Mouse (Mus musculus): Measurements from ENCODE around the gene Dner. TPM values are rescaled to one million over a fixed set of nuclear protein-coding genes. Genes with fewer than 3 reads are reported as not detected.

Gene Dner
- polyA plus RNA-seq, 1 experiment from 2014 or later = 343 TPM

DNA sequence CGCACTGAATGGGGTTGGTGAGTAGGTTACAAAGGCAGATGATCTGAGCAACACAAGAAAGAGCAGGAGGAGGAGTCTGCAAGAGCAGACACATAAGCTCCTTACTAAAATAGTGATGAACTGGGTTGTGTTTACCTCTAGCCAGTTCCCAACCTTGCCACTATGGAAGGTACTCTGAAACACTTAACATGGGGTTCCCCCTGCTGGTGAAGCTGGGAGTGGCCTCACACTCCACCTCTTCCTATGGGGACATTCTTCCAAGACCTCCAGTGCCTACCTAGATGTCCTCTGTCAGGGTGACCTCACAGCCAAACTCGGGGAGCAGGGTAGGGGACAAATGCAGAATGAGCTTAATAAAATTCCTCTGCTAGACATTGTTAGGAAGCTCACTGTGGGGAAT lies 114.2 kb downstream of the Dner start:
- H3K4me2 ChIP-seq = no peak overlapping the region
- H3K4me1 ChIP-seq (replicated peaks) = peaks cover 24% of the 10 kb centered on the region
- 63% methylated on average over 2 of the region's 2 CpGs for WGBS
- H3K27me3 ChIP-seq = no peaks in the 10 kb centered on the region
- H3K9ac ChIP-seq = no peak overlapping the region
- H3K27ac ChIP-seq (replicated peaks) = no peak overlapping the region
- ATAC-seq (ENCODE audit: low FRiP score, low read depth) = no peak
- H3K4me3 ChIP-seq = no peak overlapping the region
- peaks cover 3% of the 10 kb centered on the region; the same call in 1 of the 2 replicates for H3K36me3 ChIP-seq
- no peaks in the 10 kb centered on the region for H3K9me3 ChIP-seq

DNA sequence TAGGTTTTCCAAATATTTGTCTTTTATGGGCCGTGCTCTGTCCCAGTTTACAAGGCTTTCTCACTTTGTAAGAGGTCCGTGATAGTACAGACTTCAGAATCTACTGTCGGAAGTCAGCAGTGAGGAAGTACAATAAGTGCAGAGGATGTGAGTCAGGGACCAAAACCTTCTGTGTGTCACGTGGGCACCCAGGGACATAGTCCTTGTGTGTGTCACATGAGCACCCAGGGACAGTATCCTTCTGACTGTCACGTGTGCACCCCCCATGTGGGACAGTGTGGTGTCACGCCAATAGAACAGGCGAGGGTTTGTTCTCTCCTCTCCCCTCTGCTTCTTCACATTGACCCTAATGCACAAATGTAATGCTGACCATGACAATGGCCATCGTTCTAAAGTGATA lies 134.2 kb downstream of the Dner start:
- H3K4me2 ChIP-seq = no peak overlapping the region
- 0 out of 2 replicates have a peak, but pooled peaks cover 9% of the 10 kb centered on the region for H3K4me1 ChIP-seq (replicated peaks)
- H3K27ac ChIP-seq (replicated peaks) = no peak overlapping the region
- 79% methylated on average over 8 of the region's 8 CpGs for WGBS
- H3K9ac ChIP-seq = no peak overlapping the region
- no peaks in the 10 kb centered on the region for H3K36me3 ChIP-seq
- no peaks in the 10 kb centered on the region for H3K27me3 ChIP-seq
- 0 out of 2 replicates have a peak, but pooled peaks have one; percentile 38 for ATAC-seq (ENCODE audit: low FRiP score, low read depth)
- no peaks in the 10 kb centered on the region for H3K9me3 ChIP-seq
- no peak overlapping the region for H3K4me3 ChIP-seq

DNA sequence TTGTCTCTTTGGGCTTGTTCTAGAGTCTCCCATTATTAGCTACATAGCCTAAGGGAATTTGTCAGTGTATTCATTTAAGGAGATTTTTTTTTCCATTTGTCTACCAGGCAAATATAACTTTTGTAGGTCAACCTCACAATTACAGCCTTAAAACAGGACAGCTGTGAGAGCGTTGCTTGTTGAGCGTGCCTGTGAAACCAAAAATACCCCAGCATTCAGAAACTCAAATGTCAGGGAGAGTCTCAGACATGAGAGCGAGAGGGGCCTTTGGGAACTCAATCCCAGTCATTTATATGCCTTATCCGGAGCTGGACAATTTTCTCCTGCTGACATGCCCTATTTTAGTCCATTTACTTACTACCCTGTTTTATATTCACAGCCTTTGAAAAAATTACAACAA lies 134.6 kb downstream of the Dner start:
- no peak overlapping the region for H3K4me2 ChIP-seq
- ATAC-seq (ENCODE audit: low FRiP score, low read depth) = no peak
- 0 out of 2 replicates have a peak, but pooled peaks cover 9% of the 10 kb centered on the region for H3K4me1 ChIP-seq (replicated peaks)
- H3K27me3 ChIP-seq = no peaks in the 10 kb centered on the region
- H3K9ac ChIP-seq = no peak overlapping the region
- no peak overlapping the region for H3K27ac ChIP-seq (replicated peaks)
- H3K9me3 ChIP-seq = no peaks in the 10 kb centered on the region
- H3K4me3 ChIP-seq = no peak overlapping the region
- no peaks in the 10 kb centered on the region for H3K36me3 ChIP-seq
- 66% methylated on average over 4 of the region's 4 CpGs for WGBS

DNA sequence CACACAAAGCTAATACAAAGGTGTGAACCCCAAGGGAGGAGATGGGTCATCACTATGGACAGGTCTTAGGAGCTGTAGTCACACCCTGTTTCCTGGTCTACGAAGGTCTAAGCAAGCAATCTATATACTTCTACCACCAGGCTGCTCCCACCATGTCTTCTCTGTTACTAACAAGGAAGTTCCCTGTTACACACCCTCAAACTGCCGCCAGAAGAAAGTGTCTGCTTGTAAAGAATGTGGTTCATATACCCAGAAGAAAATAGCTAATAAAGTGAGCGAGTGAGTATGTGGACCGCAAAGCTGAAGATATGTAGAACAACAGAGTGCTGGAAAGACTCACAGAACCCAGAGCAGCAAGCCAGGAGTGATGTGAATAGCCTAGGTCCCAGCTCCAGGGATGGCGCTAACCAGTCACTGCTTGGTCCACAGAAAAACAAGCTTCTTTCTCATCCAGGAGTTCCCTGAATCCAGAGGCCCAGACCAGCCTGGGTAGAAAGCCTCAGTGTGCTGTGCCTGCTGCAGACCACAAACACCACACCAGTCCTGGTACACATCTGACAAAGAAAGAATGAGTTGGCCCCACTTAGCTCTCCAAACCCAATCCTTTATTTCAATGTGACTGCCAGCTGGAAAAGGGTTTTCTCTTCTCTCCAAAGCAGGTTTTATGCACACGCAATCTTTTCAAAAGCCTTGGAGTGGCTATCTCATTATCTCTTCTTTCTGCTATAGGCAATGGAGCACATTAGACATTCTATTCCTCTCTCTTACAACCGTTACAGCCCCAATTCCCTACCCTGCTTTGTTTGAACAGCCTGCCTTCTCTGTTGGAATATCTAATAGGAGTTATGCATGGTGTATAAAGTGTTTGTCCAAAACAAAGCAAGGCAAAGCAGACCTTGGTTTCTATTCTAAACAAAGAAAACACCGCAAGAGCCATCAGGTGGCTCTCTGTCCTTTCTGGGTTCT lies 139.2 kb downstream of the Dner start:
- H3K4me2 ChIP-seq = no peak overlapping the region
- H3K9ac ChIP-seq = no peak overlapping the region
- H3K27ac ChIP-seq (replicated peaks) = peak overlapping the region; percentile 57
- no peaks in the 10 kb centered on the region for H3K36me3 ChIP-seq
- H3K27me3 ChIP-seq = no peaks in the 10 kb centered on the region
- no peak overlapping the region for H3K4me3 ChIP-seq
- H3K9me3 ChIP-seq = no peaks in the 10 kb centered on the region
- WGBS = 74% methylated on average over 8 of the region's 8 CpGs
- no peak for ATAC-seq (ENCODE audit: low FRiP score, low read depth)
- H3K4me1 ChIP-seq (replicated peaks) = 0 out of 2 replicates have a peak, but pooled peaks cover 9% of the 10 kb centered on the region

DNA sequence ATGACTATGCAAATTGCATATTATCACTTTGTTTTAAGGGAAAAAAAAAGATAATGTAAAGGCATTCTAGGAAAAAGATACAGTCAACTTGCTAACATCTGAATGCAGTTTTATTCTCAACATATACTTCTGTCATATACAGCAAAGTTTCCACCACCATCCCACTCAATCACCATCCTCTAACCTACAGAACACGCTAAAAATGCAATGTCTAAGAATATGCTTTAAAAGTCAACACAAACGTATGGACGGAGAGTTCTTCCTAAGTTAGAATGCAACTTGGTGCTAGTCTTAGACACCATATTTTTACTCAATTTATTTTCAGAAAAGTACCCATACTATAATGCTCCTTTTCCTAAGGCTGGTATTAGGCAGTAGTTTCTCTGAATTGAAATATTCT lies 144.0 kb downstream of the Dner start:
- Histone ChIP-seq H3K4me3 (no peak overlapping the region), H3K4me1 (replicated peaks) (no peaks in the 10 kb centered on the region), H3K27ac (replicated peaks) (no peak overlapping the region), H3K9me3 (no peaks in the 10 kb centered on the region), H3K4me2 (no peak overlapping the region), H3K36me3 (no peaks in the 10 kb centered on the region), H3K9ac (no peak overlapping the region), H3K27me3 (no peaks in the 10 kb centered on the region)
- WGBS = 94% methylated on average over 3 of the region's 3 CpGs
- no peak for ATAC-seq (ENCODE audit: low FRiP score, low read depth)

DNA sequence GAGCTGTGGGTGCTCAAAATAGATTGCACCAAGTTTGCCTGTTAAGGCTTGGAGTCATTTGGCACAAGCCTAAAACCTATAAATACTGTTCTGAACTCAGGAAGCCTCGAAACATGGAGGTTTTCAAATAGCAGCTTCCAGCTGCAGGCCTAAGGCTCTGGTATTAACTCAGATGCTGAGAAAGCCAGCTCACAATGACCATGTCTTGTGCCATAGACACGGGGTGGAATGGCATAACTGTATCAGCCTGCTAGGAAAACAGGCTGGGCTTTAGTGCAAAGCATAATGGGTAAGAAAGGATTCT lies 146.0 kb downstream of the Dner start:
- Histone ChIP-seq H3K36me3 (no peaks in the 10 kb centered on the region), H3K4me2 (no peak overlapping the region), H3K27ac (replicated peaks) (peak overlapping the region; percentile 44; the same call in 1 of the 2 replicates), H3K9me3 (no peaks in the 10 kb centered on the region), H3K27me3 (no peaks in the 10 kb centered on the region), H3K4me1 (replicated peaks) (no peaks in the 10 kb centered on the region), H3K9ac (no peak overlapping the region), H3K4me3 (no peak overlapping the region)
- no peak for ATAC-seq (ENCODE audit: low FRiP score, low read depth)
- WGBS = 61% methylated on average over 2 of the region's 2 CpGs

DNA sequence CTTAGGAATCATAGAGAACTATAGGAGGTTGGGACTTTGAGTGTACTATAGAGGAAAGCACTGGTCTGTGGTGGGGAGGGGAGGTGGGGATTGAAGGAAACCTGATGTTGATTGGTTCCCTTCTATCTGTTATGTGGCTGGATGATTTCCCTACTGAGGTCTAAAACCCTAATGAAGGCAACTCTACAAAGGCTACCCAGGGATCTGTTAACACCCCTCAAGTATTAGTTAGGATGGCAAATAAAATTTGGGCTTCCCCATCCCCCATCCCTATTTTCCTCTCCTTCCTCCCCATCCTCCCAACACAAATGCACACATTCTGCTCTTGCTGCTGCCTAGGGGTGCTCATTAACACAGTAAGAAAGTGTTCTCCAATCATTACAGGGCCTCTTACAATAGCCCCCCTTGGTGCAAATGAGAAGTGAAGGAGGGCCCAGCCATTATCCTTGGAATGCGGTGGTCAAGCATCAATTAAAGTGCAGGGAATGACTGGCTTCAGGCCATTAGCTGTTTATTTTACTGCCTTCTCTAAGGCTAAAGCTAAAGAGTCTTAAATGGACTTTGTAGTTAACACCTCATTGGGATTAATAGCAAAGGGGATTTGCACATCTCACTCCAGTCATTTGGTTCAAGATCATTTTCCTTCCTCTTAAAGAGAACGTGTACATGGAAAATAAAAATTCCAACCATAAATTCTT lies 146.5 kb downstream of the Dner start:
- Histone ChIP-seq H3K27ac (replicated peaks) (peak overlapping the region; percentile 44; the same call in 1 of the 2 replicates), H3K36me3 (no peaks in the 10 kb centered on the region), H3K4me2 (no peak overlapping the region), H3K9me3 (no peaks in the 10 kb centered on the region), H3K27me3 (no peaks in the 10 kb centered on the region), H3K9ac (no peak overlapping the region), H3K4me1 (replicated peaks) (no peaks in the 10 kb centered on the region), H3K4me3 (no peak overlapping the region)
- 16% methylated on average over 2 of the region's 2 CpGs for WGBS
- peak; percentile 79 for ATAC-seq (ENCODE audit: low FRiP score, low read depth)

DNA sequence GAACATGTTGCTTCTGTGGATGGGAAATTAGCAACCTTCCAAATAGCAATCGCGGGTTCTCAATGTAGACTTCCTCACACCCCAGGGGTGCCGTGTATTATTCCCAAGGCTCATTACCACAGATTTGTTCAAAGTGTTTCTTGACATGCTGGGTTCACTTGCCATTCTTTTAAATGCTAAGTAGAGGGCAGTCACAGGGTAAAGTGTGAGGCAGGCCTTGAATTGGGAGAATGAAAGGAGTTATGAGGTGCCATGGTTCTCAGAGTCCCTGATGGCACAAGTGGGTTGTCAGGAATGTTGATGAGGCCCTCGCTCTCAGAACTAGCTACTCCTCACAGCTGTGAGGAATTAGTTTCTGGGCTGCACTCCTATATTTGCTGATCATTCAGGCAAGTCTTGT lies 160.0 kb downstream of the Dner start:
- no peak overlapping the region for H3K9ac ChIP-seq
- WGBS = 28% methylated on average over 4 of the region's 4 CpGs
- 0 out of 2 replicates have a peak, but pooled peaks cover 4% of the 10 kb centered on the region for H3K4me1 ChIP-seq (replicated peaks)
- no peaks in the 10 kb centered on the region for H3K36me3 ChIP-seq
- H3K27me3 ChIP-seq = no peaks in the 10 kb centered on the region
- no peak overlapping the region for H3K27ac ChIP-seq (replicated peaks)
- H3K9me3 ChIP-seq = no peaks in the 10 kb centered on the region
- no peak overlapping the region for H3K4me3 ChIP-seq
- no peak for ATAC-seq (ENCODE audit: low FRiP score, low read depth)
- no peak overlapping the region for H3K4me2 ChIP-seq

DNA sequence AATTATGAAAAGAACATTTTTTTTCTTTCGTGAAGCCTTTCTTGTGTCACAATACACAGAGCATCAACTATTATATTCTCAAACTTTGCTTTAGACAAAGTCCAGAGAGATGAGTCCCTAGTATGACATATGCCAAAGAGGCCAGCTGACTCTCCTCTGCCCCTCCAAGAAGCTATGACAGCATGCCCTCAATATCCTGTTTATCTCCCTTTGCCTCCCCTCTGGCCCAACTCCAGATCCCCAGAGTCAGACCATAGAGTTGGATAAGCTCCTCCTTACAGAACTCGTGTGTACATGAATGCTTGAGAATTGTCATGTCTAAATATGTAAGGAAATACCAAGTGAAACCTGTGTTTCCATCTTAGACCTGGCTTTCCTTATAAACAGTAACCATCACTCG lies 170.5 kb downstream of the Dner start:
- Histone ChIP-seq H3K36me3 (no peaks in the 10 kb centered on the region), H3K4me2 (no peak overlapping the region), H3K27me3 (no peaks in the 10 kb centered on the region)

DNA sequence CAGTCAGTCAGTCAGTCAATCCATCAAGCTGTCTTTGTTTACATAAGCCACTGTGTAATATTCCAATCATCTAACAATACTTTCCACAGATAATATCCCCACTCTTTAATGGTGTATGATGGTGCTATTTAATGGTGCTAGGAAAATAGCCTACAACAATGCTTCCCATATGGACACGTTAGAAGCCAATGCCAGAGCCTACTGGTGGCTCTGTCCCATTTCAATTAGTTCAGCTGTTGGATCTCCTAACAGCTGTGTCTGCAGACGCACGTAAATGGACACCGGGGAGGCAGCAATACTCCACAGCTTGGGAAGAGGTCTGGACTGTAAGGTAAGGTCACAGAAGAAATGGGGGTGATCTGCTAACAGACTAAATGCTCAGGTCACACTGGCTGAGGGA lies 171.6 kb downstream of the Dner start:
- Histone ChIP-seq H3K9ac (no peak overlapping the region), H3K36me3 (no peaks in the 10 kb centered on the region), H3K27me3 (no peaks in the 10 kb centered on the region), H3K4me1 (replicated peaks) (0 out of 2 replicates have a peak, but pooled peaks cover 6% of the 10 kb centered on the region), H3K4me3 (no peak overlapping the region), H3K4me2 (no peak overlapping the region), H3K27ac (replicated peaks) (no peak overlapping the region), H3K9me3 (no peaks in the 10 kb centered on the region)
- WGBS = 61% methylated on average over 4 of the region's 4 CpGs
- no peak for ATAC-seq (ENCODE audit: low FRiP score, low read depth)

More for the DNA sequence above, 170.5 kb downstream of the Dner start:
- Histone ChIP-seq H3K4me3 (no peak overlapping the region), H3K4me1 (replicated peaks) (0 out of 2 replicates have a peak, but pooled peaks cover 6% of the 10 kb centered on the region), H3K9ac (no peak overlapping the region), H3K9me3 (no peaks in the 10 kb centered on the region), H3K27ac (replicated peaks) (no peak overlapping the region)
- 90% methylated on average over 3 of the region's 3 CpGs for WGBS
- ATAC-seq (ENCODE audit: low FRiP score, low read depth) = peak; percentile 39; the same call in 1 of the 2 replicates

DNA sequence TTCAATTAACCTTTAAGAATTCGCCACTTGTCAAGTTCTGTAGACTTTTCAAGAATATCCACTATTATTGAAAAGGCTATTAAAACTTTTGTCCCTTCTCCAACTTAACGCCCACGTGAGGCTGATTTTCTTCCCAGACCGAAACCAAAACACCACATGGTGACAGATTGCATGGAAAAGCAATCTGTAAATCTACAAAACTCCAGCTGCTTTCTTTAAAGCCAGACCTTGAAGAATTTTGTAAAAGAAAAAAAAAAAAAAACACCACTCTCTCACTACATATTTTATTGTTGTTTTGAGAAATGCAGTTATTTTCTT lies 173.1 kb downstream of the Dner start:
- peaks cover 9% of the 10 kb centered on the region; the same call in 1 of the 2 replicates for H3K4me1 ChIP-seq (replicated peaks)
- no peak overlapping the region for H3K4me2 ChIP-seq
- no peak overlapping the region for H3K4me3 ChIP-seq
- no peaks in the 10 kb centered on the region for H3K36me3 ChIP-seq
- no peak for ATAC-seq (ENCODE audit: low FRiP score, low read depth)
- WGBS = 59% methylated on average over 4 of the region's 4 CpGs
- H3K27ac ChIP-seq (replicated peaks) = no peak overlapping the region
- H3K9me3 ChIP-seq = no peaks in the 10 kb centered on the region
- no peaks in the 10 kb centered on the region for H3K27me3 ChIP-seq
- no peak overlapping the region for H3K9ac ChIP-seq

DNA sequence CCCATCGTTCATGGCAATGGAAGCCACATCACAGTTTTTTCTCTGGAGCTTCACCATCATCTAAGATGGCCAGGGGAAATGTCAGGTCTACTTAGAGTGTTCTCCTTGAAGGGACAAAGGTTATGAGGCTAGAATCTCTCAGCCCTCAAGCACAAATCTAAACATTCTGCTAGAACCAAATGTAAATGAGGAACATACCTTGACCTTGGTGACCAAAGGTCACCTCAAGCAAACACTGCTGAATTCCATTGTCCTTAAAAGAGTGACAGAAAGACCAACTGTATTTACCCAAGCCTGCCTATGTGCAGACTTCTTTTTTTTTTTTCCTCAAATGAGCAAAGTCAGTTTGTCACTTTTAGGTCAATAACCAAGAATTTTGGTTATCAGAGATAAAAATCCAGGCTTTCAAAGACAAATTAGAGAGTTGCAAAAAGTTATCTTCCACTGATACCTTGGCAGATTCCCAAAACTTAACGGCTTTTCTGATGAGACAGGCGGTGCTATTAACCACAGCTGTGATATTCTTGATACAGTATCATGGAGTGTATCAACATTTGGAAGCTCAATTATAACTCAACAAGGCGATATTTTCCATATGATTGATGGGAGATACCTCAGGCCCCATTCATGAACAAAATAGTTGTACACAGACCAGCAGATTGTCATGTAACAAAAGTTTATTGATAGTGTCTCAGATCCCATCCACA lies 173.6 kb downstream of the Dner start:
- peaks cover 9% of the 10 kb centered on the region; the same call in 1 of the 2 replicates for H3K4me1 ChIP-seq (replicated peaks)
- WGBS = 69% methylated on average over 4 of the region's 4 CpGs
- H3K9ac ChIP-seq = no peak overlapping the region
- H3K36me3 ChIP-seq = no peaks in the 10 kb centered on the region
- H3K27me3 ChIP-seq = no peaks in the 10 kb centered on the region
- no peak overlapping the region for H3K27ac ChIP-seq (replicated peaks)
- H3K4me3 ChIP-seq = no peak overlapping the region
- H3K4me2 ChIP-seq = no peak overlapping the region
- no peaks in the 10 kb centered on the region for H3K9me3 ChIP-seq
- no peak for ATAC-seq (ENCODE audit: low FRiP score, low read depth)
